Mouse (Mus musculus) stomach, postnatal 0 days (tissue): ENCODE results near the gene Tep1. TPM values are rescaled to one million over a fixed set of nuclear protein-coding genes. Genes with fewer than 3 reads are reported as not detected.
"Not testable (repeated sequence)": the region's sequence is repeated elsewhere in the genome, so short reads cannot be mapped to it uniquely, and the experiment has no call there.

Experiments used
- ATAC-seq: fragments of 200-750 bp; cut with Nextera tagmentation; 2 replicates; pipeline ENCODE4 v1.8.0; 2017; ENCODE audit not compliant: low FRiP score, low TSS enrichment
- DNase-seq: peaks from one replicate; pipeline ENCODE4 v3.0.0-alpha.2; 2016; ENCODE audit warnings: low spot score
- H3K27ac ChIP-seq: fragments of 300-500 bp; sonication (generic); replicated peaks from 2 replicates; pipeline ENCODE4 v1.5.1; 2014; ENCODE audit warnings: mild to moderate bottlenecking, control low read depth
- H3K27me3 ChIP-seq: fragments of 300-500 bp; sonication (generic); 2 replicates; pipeline ENCODE4 v1.6.1; 2014; ENCODE audit warnings: low read length; ENCODE audit not compliant: control insufficient read depth, insufficient read depth
- H3K36me3 ChIP-seq: fragments of 300-500 bp; sonication (generic); 2 replicates; pipeline ENCODE4 v1.6.1; 2014; ENCODE audit warnings: low read length, mixed read lengths; ENCODE audit not compliant: control insufficient read depth, insufficient read depth
- H3K4me1 ChIP-seq: fragments of 300-500 bp; sonication (generic); replicated peaks from 2 replicates; pipeline ENCODE4 v1.6.1; 2014; ENCODE audit warnings: antibody characterized with exemption; ENCODE audit not compliant: control insufficient read depth, insufficient read depth
- H3K4me2 ChIP-seq: fragments of 300-500 bp; sonication (generic); replicated peaks from 2 replicates; pipeline ENCODE4 v1.6.1; 2014; ENCODE audit warnings: low read depth, mild to moderate bottlenecking, control low read depth, moderate library complexity
- H3K4me3 ChIP-seq: fragments of 300-500 bp; sonication (generic); 2 replicates; pipeline ENCODE4 v1.5.1; 2014; ENCODE audit warnings: low read depth, low read length, control low read depth
- H3K9ac ChIP-seq: fragments of 300-500 bp; sonication (generic); 2 replicates; pipeline ENCODE4 v1.6.1; 2014; ENCODE audit warnings: mild to moderate bottlenecking, low read length, control low read depth, mixed read lengths
- H3K9me3 ChIP-seq: fragments of 300-500 bp; sonication (generic); 2 replicates; pipeline ENCODE4 v1.6.1; 2016; ENCODE audit warnings: low read length; ENCODE audit not compliant: control insufficient read depth
- CTCF ChIP-seq: IDR thresholded peaks from 2 replicates; pipeline ENCODE4 v1.5.1; 2016; ENCODE audit warnings: antibody characterized with exemption, low read depth, mild to moderate bottlenecking, moderate library complexity
- EP300 ChIP-seq: optimal IDR thresholded peaks from 2 replicates; pipeline ENCODE3; 2016; ENCODE audit warnings: antibody characterized with exemption
- WGBS: fragments of 180-500 bp; shearing (Covaris S2); extraction: QIAGEN DNeasy Blood & Tissue Kit; methylation state at CpG from one replicate; pipeline ENCODE4 v1.1.7; 2014; 5-methylcytosine and 5-hydroxymethylcytosine counted together
- polyA plus RNA-seq: library from polyadenylated mRNA; unstranded; fragments of >200 nt; fragmentation: Nextera tagmentation; extraction: Ambion mirVana; gene quantifications from 2 replicates; pipeline ENCODE4 v1.2.1, GENCODE M21; 2015

The Tep1 gene
- polyA plus RNA-seq, 1 experiment from 2014 or later, result 7.8 TPM

DNA sequence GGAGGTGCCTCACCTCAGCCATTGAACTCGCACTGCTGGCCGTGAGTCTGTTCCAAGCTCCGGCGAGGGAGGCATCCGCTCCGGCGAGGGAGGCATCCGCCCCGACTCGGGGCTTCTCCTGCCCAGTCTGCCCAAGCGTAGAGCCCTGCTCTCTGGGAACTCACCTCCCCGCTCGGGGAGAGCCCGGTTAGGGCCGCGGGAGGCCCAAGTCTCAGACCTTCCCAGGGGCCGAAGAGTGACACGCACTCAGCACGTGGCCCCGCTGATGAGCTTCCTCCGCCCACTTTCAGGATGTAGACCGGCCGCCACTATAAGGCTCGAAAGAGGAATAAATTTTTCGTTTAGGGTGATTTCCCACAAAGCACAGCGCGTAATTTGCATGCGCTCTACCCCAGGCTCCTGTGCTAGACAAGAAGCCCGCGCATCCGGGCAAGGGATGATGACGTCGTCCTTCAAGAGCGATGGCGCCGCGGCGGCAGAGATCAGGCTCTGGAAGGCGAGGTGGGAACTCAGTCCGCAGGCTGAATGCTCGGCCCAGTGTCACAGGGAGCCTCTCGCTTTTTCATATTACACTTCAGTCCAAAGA is 62.8 kb downstream of the Tep1 start, which contains the start of the genes Ccnb1ip1 and Parp2:
Ccnb1ip1 (minus strand) TSS at position 246 of the 586 bp plus-strand sequence.
Parp2 (plus strand) TSS at position 355 of the 586 bp plus-strand sequence.
- WGBS, result under 1% methylated on average over 42 of the region's 42 CpGs
- H3K36me3 ChIP-seq, result 0 out of 2 replicates have a peak, but pooled peaks cover 1% of the 10 kb centered on the region
- no peaks in the 10 kb centered on the region for H3K27me3 ChIP-seq
- ATAC-seq, result peak; percentile 99
- peak; percentile 98 for DNase-seq
- H3K4me2 ChIP-seq, result peak within 1 kb of the TSS; percentile 68
- H3K4me1 ChIP-seq, result 0 out of 2 replicates have a peak, but pooled peaks cover 2% of the 10 kb centered on the region
- TF ChIP-seq EP300 (peak; percentile 89), CTCF (no peak)
- peak within 1 kb of the TSS; percentile 66 for H3K4me3 ChIP-seq
- peak within 1 kb of the TSS; percentile 93 for H3K27ac ChIP-seq
- no peaks in the 10 kb centered on the region for H3K9me3 ChIP-seq
- peak within 1 kb of the TSS; percentile 81 for H3K9ac ChIP-seq

DNA sequence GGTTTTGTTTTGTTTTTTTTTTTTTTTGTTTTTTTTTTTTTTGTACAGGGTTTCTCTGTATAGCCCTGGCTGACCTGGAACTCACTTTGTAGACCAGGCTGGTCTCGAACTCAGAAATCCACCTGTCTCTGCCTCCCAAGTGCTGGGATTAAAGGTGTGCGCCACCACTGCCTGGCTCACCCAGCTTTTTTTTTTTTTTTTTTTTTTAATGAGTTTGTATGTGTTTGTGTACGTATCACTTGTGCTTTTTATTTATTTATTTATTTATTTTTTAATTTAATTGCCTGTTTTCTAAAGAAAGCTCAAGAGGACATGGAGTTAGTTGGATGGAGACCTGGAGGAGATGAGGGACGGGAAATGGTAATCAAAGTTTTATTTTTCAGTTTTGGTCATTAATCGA is 63.9 kb downstream of the Tep1 start:
- not testable (repeated sequence) for H3K36me3 ChIP-seq, H3K27ac ChIP-seq, H3K9ac ChIP-seq, ATAC-seq, DNase-seq, H3K9me3 ChIP-seq, H3K4me3 ChIP-seq, H3K4me1 ChIP-seq, H3K4me2 ChIP-seq, H3K27me3 ChIP-seq
- 86% methylated on average over 5 of the region's 5 CpGs for WGBS

DNA sequence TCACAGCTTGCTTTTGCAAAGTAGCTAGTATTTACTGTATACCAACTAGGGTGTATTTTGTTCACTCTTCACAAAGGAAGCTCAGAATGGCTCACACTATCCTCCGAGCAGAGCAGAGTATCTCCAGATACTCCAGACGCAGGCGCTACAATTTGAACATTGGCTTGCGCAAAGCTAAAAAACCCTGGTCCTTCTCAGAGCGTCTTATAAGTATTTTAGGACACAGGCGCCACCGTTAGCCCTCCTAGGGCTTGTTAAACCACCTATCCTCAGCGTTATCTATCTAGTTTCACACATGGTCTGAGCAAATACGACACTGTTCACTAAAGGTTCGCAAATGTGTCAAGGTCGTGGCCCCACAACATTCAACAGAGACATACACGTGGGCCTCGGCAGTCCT is 65.7 kb downstream of the Tep1 start:
- Histone ChIP-seq H3K9me3 (no peaks in the 10 kb centered on the region), H3K4me1 (0 out of 2 replicates have a peak, but pooled peaks cover 2% of the 10 kb centered on the region), H3K4me3 (no peak overlapping the region), H3K36me3 (no peaks in the 10 kb centered on the region), H3K27ac (no peak overlapping the region), H3K9ac (no peak overlapping the region), H3K27me3 (no peaks in the 10 kb centered on the region), H3K4me2 (no peak overlapping the region)
- no peak for TF ChIP-seq EP300
- no peak for TF ChIP-seq CTCF
- DNase-seq (no peak), ATAC-seq (no peak)
- 53% methylated on average over 13 of the region's 13 CpGs for WGBS

DNA sequence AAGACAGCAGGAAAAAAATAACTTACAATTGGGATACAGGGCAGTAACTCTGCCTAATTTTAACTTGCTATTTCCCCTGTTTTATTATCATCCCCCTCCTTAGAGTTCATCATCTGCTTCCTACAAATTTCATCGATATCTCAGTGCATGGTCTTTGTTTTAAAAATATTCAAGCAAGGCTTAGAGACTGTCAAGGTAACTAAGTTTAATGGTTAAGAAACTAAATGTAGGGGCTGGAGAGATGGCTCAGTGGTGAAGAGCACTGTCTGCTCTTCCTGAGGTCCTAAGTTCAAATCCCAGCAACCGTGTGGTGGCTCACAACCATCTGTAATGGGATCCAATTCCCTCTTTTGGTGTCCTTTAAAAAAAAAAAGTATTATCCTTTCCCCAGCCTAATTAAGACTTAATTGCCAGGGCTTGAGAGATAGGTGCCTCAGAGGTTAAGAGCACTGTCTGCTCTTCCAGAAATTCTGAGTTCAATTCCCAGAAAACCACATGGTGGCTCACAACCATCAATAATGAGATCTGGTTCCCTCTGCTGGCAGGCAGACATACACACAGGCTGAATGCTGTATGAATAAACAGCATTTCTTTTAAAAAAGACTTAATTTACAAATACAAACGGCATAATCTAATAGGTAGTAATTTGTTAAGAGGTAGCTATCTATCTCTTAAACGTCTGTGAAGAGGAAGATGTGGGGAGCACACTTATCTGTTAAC is 67.4 kb downstream of the Tep1 start:
- no peak overlapping the region for H3K27ac ChIP-seq
- ATAC-seq (no peak), DNase-seq (no peak)
- H3K4me2 ChIP-seq, result no peak overlapping the region
- 60% methylated on average over 4 of the region's 4 CpGs for WGBS
- H3K4me3 ChIP-seq, result no peak overlapping the region
- no peaks in the 10 kb centered on the region for H3K4me1 ChIP-seq
- TF ChIP-seq EP300 (no peak), CTCF (peak; percentile 76)
- H3K9me3 ChIP-seq, result no peaks in the 10 kb centered on the region
- no peaks in the 10 kb centered on the region for H3K27me3 ChIP-seq
- no peaks in the 10 kb centered on the region for H3K36me3 ChIP-seq
- H3K9ac ChIP-seq, result no peak overlapping the region

DNA sequence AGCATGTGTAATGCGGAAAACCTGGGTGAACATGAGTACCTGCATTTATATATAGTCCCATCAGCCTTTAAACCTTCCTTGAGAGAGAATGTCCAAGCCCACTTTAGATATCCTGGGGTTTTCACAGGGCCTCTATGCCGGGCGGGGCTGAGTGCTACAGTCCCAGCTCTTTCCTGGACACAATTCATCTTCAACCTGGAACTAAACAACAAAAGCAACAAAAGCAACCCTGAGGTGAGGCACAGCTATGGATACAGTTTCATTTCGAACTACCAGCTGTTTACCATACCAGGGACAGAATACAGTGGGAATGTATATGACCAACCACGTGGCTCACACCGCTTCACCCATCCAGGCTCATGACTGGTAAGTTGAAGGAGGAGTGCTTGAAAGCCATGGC is 67.9 kb downstream of the Tep1 start:
- no peaks in the 10 kb centered on the region for H3K36me3 ChIP-seq
- TF ChIP-seq EP300 (no peak), CTCF (no peak)
- no peak overlapping the region for H3K9ac ChIP-seq
- H3K4me1 ChIP-seq, result no peaks in the 10 kb centered on the region
- 84% methylated on average over 6 of the region's 6 CpGs for WGBS
- H3K27me3 ChIP-seq, result no peaks in the 10 kb centered on the region
- no peak for ATAC-seq
- H3K9me3 ChIP-seq, result no peaks in the 10 kb centered on the region
- DNase-seq, result no peak
- no peak overlapping the region for H3K4me3 ChIP-seq
- no peak overlapping the region for H3K27ac ChIP-seq
- H3K4me2 ChIP-seq, result no peak overlapping the region
